Mouse (Mus musculus): ENCODE results near the gene Tsfm.

GRCm38 (mm10) chr10:126985579-126985978 lies 45.1 kb downstream of the Tsfm start:
- no peak for TF ChIP-seq NELFE (IDR thresholded peaks at IDR 0.05; ENCODE audit: low read depth, low read length)
- TF ChIP-seq ELF1 (IDR thresholded peaks at IDR 0.05; ENCODE audit: low read depth, low read length), result no peak
- TF ChIP-seq POLR2A (IDR thresholded peaks at IDR 0.05; ENCODE audit: low read depth, low read length), result no peak
- TF ChIP-seq E2F4 (IDR thresholded peaks at IDR 0.05; ENCODE audit: insufficient replicate concordance, low read depth, low read length), result no peak
- no peak for TF ChIP-seq JUN (IDR thresholded peaks at IDR 0.05; ENCODE audit: insufficient read depth, low read depth, low read length)
- no peak for TF ChIP-seq USF2 (conservative IDR thresholded peaks at IDR 0.05; ENCODE audit: low read depth, low read length)
- TF ChIP-seq CTCF (conservative IDR thresholded peaks at IDR 0.05 in 1 of 2, IDR thresholded peaks at IDR 0.05 in 1 of 2; ENCODE audit: low read depth in 2 of 2, low read length in 2 of 2), result no peak
- no peak for TF ChIP-seq CHD2 (IDR thresholded peaks at IDR 0.05; ENCODE audit: low read length)

Data from CH12.LX (cell line).